Mouse (Mus musculus) spleen, postnatal 36 days (tissue): ENCODE measurements around the gene Sf3a1.
"Not testable (repeated sequence)": the region's sequence is repeated elsewhere in the genome, so short reads cannot be mapped to it uniquely, and the experiment has no call there.

Source experiments
- DNase-seq, 2 experiments: peaks; one replicate each; pipeline ENCODE4 v3.0.0; 2022; ENCODE audit warnings: low spot score in 2 of 2, mixed read lengths in 1 of 2

The Sf3a1 gene

DNA sequence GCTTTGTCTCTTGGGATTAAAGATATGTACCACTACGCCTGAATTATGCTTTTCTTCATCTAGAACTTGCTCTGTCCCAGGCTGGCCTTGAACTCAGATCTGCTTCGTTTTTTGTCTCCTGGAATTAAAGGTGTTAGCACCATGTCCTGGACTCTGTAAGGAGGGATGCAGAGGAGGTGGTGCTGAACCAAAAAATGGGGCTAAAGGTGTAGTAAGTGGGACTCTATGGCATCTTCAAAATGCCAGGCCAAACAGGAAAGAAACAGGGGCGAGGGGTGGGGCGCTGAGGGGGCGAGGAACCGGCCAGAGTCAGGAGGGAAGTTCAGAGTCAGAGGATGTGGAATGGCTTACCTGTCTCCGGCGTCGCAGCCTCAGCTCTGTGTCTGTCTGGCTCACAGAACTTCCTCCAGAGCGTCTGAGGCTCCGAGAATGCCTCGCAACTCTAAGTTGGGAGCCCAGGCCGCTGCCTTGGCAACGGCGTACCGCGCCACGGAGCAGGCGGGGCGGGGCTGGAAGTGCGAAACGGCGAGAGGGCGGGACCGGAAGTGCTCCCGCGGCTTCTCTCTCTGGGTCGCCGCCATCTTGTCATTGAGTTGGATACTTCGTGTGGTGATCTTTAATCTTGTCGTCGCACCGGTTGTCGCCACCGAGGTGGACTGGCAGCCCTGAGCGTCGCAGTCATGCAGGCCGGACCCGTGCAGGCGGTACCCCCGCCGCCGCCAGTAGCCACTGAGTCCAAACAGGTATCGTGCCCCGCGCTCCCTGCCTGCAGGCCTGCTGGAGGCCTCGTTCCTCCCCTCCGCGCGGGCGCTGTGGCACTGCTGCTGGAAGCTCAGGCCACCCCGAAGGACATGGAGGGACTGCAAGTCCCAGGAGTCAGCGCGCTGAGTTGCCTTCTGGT, at the start of gene Sf3a1, which contains the start of gene Ccdc157:
TSS of gene Sf3a1 (plus strand) at position 543 of the 901 bp plus-strand sequence.
TSS of gene Ccdc157 (minus strand) at position 486 of the 901 bp plus-strand sequence.
- DNase-seq: peak; percentile 93

DNA sequence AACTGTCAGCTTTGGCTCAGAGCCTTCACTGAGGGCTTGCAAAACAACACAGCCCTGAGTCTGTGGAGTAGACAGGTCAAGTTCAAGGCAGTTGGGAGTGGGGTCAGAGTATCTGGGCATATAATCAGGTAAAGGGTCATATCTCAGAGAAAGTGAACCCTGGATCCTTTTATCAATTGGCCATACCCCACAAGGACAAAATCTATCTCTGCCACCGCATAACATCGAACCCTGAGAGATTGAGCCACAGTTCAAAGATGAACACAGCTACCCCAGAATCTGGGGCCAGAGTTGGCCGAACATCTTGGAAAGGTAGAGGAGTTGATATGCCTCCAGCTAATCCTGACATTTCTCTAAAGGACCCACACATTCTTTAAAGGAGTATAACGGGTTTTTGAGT, 48.1 kb upstream of the Sf3a1 start:
- DNase-seq: no peak

DNA sequence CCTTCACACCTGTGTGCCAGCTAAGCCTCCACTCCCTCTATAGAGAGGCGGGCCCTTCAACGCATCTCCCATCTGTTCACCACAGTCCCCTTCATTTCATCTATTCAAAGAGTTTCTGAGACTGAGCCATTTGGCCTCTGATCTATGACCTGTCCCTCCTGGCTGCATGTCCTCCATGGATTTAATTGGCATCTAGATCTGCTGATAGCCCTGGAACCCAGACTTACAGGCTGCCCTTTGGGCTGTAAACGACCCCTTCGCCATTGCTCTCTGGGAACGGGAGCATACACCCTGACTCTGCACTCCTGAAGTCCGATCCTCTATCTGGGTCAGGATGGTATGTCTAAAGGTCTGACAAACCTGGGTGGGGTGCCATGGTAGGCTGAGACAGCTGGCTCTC, 47.3 kb upstream of the Sf3a1 start:
- no peak for DNase-seq

DNA sequence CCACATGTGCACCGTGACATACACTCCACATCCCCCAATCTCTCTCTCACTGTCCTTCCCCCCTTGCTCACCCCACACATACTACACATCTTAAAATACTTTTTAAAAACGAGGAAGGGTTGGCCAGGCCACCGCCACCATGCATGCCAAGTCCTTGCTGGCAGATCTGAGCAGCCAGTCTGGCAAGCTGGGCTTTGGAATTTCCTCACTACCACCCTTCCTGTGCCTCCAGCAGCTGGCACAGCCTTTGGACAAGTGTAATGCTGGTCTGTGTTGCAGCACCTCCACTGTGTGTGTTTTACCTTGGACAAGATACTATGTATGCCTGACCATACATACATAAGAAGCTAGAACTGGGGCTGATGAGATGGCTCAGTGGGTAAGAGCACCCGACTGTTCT, 46.7 kb upstream of the Sf3a1 start:
- DNase-seq: no peak

DNA sequence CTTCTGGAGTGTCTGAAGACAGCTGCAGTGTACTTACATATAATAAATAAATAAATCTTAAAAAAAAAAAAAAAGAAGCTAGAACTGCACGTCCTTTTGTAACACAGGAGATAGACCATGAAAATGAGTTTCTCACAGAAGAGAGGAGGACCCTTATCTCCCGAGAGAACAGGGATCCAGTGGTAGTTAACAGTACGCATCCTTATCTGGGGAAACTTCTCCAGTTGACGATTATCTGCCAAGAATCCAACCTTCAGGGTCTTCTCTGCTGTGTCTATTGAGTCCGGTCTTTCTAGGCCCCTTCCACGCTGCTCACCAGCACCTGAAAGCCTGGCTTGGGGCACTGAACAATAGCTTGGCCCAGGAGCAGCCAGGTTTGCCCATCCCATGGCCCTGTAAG, 46.2 kb upstream of the Sf3a1 start:
- DNase-seq: no peak

DNA sequence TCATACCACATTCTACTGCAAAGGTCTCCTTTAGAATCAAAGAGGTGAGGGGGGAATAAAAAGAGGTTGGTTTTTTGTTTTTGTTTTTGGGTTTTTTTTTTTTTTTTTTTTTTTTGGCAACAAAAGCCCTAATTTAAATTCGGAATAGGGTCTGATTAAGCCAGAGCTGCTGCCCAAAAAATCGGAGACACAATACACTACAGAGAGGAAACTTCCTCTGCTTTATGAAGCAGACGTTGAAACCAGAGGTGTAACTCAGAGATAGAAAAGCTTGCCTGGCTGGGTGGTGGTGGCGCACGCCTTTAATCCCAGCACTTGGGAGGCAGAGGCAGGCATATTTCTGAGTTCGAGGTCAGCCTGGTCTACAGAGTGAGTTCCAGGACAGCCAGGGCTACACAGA, 45.6 kb upstream of the Sf3a1 start:
- not testable (repeated sequence) for DNase-seq

DNA sequence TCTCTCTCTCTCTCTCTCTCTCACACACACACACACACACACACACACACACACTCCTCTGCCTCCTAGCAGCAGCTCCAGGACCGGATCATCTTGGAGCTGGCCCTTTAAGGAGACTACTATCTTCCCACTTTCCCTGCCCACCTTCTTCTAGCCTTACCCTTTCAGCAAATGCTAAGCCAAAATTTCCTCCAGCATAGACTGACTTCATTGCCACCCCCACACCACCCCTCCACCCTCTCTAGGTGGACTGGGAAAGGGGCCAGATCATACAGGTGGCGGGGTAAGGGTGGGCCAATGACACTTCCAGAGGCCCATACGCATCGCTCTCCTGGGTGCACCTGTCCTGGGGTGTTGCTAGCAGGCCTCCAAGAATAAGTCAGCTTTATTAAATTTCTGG, 44.7 kb upstream of the Sf3a1 start:
- DNase-seq: no peak

DNA sequence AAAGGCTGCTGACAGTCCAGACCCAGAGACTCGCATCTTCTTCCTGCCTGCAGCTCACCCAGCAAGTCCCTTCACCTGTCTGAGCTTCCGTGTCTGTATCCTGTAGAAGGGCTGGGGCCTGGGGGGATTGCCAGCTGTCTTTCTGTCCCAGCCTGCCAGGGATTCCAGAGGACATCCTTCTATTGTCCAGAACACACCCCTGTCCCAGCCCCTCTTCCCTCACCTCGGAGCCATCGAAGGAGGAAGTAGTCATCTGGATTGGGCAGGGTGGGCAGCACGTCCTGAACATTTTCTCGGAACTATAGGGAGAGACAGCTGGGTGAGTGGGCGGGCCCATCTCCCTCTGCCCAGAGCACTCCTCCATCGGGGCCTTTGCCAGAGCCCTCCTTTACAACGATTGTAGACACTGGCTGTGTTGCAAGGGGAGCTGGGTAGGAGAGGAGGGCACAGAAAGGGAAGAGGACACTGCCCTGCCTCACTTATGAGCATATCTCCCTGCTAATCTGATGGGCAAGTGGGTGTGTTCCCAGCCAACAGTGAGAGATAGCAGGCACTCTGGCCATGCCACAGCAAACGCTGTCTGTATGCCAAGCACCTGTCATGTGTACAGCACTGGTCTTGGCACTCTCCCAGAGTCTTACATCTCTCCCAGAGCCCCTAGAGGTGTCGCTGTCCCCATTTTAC, 43.5 kb upstream of the Sf3a1 start:
- peak; percentile 39 to 51 for DNase-seq

DNA sequence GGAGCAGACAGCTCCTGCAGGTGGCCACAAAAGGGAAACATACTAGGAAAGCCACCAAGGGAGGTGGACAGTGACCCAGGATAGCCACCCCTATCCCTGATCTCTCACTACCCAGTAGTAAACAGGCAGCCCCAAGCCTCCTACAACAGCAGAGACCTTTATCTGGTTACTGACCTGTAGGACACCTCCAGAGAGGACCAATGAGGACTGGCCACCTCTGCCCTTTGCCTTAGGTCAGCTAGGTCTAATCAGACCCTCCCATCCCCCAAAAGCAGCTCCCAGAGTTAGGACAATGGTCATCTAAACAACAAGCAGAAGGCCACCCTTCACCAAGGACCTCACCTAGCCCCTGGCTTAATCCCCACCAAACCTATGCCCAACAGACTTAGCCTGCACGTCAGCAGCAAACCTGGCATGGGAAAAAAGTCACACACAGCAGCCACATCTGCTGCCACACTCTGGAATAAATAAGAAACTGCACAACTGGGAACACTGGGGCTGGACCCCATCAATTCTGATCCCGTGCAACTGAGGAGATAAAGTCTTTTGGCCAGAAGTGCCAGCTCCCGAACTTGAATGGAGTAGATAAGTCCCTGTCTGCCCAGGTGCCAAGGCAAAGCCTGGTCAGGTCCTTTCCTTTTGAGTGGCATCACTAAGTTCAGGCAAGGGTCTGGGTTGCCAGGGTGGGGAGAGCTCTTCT, 42.6 kb upstream of the Sf3a1 start:
- DNase-seq: peak in 1 of 2 experiments; percentile 34

DNA sequence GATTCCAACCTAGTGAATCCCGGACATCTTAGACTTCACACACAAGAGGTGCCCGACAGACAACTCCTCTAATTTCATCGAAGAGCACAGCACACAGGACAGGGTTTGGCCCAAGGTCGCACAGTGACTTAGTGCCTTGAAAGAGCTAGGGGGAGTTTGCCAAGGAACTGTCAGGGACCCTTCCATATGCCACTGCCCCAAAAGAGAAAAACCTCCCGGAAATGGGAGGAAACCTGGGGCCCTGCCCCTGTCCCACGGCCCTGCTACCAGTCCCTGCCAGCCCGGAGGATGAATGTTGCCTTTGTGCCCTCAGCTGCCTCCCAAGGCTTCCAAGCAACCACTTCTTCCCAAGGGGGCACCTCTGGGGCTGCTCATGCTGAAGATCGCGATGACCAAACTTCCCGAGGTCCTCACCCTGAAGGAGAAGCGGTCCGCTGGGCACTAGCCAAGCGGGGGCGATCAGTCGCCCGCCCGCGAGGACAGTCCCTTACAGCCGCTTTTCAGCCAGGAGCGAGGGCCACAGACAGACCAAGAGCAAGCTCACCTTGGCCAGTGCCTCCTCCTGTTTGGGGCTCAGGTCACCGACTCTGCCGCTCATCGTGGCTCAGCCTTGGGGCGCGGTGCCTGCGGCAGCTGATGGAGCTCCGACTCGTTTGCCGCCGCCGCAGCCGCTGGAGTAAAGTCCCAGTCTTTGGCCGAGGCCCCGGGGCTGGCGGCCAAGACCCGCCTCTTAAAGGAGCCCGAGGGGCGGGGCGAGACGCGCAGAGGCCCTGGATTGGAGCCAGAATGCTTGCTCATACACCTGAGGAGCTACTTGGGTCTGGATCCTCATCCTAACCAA, 41.8 kb upstream of the Sf3a1 start:
- peak; percentile 29 to 63 for DNase-seq

DNA sequence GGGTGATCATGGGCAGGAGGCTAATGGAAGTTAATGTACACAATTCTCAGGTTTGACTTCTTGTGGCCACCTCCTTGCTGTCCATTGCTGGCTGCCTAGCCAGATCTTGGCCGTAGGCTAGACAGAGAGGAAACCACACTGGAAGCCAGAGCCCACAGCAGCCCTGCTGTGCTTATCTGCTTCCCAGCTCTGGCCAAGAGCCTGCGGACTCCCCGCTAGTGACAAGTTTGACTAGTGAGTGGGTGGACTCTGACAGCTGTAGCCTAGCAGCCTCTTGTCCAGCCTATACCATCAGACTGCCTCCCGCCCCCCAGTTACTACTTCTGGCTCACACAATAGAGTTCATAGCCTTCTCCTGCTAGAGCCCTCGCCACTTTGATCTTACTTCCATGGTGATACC, 40.5 kb upstream of the Sf3a1 start:
- no peak for DNase-seq

DNA sequence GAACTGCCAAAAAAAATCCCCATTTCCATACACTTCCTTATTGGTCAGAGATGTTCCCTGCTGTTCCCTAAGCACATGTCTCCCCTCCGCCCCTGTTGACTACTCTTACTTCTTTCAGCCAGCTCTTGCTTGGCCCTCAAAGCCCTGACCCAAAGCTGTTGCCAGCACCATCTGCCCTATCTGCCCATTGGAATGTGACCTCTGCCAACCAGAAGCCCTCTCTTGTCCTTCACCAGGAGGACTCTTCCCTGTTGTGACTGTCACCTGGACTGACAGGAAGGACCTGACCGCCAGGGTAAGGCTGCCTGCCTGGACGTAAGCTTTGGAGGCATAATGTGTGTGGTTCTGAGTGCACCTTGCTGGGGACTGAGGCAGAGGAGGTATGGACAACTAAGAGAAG, 38.5 kb upstream of the Sf3a1 start:
- DNase-seq: no peak

DNA sequence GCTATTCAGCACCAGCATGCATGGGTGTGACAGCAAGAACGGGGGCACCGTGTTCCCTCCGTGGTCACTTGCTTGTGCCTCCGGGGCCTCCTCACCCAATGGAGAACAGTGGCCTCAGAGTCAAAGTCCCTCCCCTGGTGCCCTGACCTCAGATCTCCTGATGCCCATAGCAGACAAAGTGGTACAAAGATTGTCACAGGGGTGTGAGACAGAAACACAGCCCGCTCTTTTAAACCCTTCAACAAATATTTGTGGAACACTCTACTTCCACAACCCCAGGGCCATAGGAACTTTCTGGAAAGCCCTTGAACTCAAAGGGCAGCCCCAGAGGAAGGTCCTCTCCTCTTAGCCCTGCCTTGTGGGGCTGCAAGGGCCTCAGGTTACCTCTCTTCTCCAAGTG, 37.9 kb upstream of the Sf3a1 start:
- no peak for DNase-seq

DNA sequence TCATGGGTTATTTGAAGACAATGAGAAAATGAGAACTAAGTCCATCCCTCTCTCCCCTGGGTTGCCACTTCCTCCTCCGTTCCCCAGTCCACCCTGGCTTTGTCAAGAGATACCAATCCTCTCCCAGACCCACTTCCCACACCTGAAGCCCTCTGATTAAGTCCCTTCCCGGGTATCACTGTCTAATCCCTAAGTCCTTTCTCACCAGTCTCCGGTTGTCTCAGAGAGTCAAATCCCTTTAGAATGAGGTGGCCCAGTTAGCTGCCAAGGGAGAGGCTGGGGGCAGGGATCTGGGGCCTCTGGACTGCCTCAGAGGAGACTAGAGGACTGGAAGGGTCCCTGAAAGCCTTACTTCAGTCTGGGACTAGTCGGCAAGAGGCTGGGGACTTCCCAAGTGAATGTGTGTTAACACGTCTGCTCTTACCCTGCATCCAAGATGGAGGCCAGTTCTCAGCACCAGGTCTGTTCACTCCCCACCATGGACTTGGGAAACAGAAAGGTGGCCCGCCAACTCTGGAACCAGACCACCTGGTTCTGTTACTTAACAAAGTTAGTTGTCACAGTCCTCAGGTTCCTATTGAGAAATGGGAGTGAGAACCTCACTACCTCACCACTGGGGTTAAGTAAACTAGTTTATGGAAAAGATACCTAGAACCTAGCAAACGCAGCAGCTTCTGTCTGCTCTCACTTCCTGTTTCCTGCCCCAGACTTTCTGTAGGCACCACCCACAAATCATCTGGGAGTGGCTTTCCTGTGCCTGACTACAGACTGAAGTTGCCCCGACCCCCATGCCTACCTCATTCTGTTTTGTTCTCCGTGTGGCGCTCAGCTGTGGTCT, 37.2 kb upstream of the Sf3a1 start, which contains the start of gene Sec14l2:
TSS of gene Sec14l2 (minus strand) at position 674 of the 838 bp plus-strand sequence.
- peak; percentile 51 to 52 for DNase-seq

DNA sequence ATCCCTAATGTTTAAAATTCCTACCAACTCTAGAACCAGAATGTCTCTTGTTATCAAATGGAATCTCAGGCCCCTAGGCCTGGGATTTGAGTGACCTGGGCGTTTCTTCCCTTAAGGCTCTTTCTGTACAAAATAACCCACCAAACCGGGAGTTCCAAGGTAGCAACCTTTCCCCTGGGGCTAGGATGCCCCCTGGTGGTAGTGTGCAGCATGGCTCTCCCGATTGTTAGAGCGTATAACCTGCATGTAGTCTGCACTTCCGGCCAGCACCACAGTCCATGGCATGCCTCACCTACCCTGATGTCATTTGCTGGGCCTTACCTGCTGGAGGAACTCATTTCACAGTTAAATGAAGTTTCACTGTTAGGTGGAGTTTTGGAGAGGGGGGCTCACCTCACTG, 36.2 kb upstream of the Sf3a1 start:
- peak in 1 of 2 experiments; percentile 31 for DNase-seq

DNA sequence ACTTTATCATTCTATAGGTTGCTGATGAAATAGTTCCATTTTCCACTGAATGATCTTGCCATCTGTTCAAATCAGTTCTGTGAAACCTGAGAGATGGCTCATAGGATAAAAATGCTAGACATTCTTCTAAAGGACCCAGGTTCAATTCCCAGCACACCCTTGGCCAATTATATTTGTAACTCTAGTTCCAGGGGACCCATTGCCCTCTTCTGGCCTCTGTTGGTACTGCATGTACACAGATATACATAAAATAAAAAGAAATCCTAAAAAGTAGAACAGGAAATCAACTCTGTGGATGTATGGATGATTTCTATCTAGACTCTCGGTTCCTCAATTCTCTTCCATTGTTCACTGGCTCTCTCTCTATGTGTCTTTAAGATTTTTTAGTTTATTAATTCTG, 33.1 kb upstream of the Sf3a1 start:
- no peak for DNase-seq

DNA sequence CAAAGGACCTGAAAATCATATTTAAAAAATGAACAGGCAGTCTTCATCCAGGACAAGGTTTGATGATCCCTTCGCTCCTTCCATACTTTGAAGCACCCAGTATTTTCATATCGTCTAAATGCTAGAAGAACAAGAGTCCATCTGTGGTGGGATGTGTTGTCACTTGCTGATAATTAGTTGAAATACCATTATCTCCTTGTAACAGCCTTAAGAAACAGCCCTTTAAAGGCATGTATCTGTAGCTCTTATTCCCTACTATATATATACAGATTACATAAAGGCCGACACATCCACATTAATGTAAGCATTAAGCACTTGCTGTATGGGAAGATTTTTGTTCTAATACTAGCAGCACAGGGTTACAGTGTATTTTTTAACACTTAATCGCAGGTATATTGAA, 31.7 kb upstream of the Sf3a1 start:
- not testable (repeated sequence) for DNase-seq

DNA sequence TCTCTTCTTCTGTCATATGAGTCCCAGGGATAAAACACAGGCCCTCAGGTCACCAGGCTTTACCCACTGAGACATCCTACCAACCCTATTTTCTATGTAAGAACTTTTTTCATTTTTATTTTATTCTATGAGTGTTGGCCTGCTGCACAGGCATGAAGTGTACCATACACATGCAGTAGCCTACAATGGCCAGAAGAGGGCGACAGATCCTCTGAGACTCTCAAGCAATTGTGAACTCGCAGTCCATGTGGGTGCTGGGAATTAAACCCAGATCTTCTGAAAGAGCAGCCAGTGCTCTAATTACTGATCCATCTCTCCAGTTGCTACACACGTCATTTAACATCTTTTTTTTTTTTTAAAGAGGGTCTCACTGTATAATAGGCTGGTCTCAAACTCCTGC, 26.7 kb upstream of the Sf3a1 start:
- DNase-seq: no peak

DNA sequence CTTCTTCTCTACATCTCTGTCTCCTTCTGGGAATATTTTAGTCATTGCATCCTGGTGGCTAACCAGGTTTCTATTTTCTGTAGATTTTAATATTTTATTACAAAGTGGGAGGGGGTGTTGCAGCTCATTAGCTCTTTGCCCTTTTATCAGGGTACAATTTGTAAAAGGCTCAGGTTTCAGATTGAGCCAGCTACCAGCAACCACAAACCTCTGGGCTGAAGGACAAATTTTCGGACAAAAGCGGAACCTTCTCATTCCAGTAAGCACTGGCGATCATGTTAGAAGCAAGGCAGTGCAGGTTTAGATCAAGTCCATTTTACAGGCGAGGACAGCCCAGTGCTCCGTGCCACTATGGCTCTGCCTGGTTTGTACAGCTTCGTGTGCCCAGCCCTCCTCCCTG, 25.8 kb upstream of the Sf3a1 start:
- DNase-seq: no peak
